Mouse (Mus musculus): Measurements from ENCODE around the gene Tmem8.
"Not testable (repeated sequence)": the region's sequence is repeated elsewhere in the genome, so short reads cannot be mapped to it uniquely, and the experiment has no call there.

GRCm38 (mm10) chr17:26114461-26114860 lies 1.4 kb downstream of the Tmem8 start:
- not testable (repeated sequence) for TF ChIP-seq FLI1 (IDR thresholded peaks at IDR 0.05; ENCODE audit: low read length); GATA1 (IDR thresholded peaks at IDR 0.05; ENCODE audit: borderline replicate concordance, low read length)
